Mouse (Mus musculus): ENCODE results near the gene Utp18. TPM values are rescaled to one million over a fixed set of nuclear protein-coding genes. Genes with fewer than 3 reads are reported as not detected.
"Not testable (repeated sequence)": the region's sequence is repeated elsewhere in the genome, so short reads cannot be mapped to it uniquely, and the experiment has no call there.

The Utp18 gene
- total RNA-seq (2021): 10 to 100 TPM; 24.8 to 25.1 TPM

GRCm38 (mm10) chr11:93885572-93886410, at the start of gene Utp18, which contains the start of gene Mbtd1:
Utp18 (minus strand) TSS chr11:93885766.
Mbtd1 (plus strand) TSS chr11:93885852.
- DNase-seq (ENCODE audit: extremely low spot score in 1 of 2, low spot score in 1 of 2): peak; percentile 96 to 98

- no peak for DNase-seq (ENCODE audit: extremely low spot score in 1 of 2, low spot score in 1 of 2)
These were observed 43.5 kb upstream of the Utp18 start for GRCm38 (mm10) chr11:93929106-93929505.

GRCm38 (mm10) chr11:93915019-93915418, 29.5 kb upstream of the Utp18 start:
- not testable (repeated sequence) for DNase-seq (ENCODE audit: extremely low spot score in 1 of 2, low spot score in 1 of 2)

- DNase-seq (ENCODE audit: extremely low spot score in 1 of 2, low spot score in 1 of 2): no peak
These were observed 26.0 kb upstream of the Utp18 start for GRCm38 (mm10) chr11:93911603-93912002.

GRCm38 (mm10) chr11:93908829-93909228, 23.3 kb upstream of the Utp18 start:
- no peak for DNase-seq (ENCODE audit: extremely low spot score in 1 of 2, low spot score in 1 of 2)

GRCm38 (mm10) chr11:93907839-93908238, 22.3 kb upstream of the Utp18 start:
- DNase-seq (ENCODE audit: extremely low spot score in 1 of 2, low spot score in 1 of 2): no peak

GRCm38 (mm10) chr11:93906834-93907233, 21.3 kb upstream of the Utp18 start:
- no peak for DNase-seq (ENCODE audit: extremely low spot score in 1 of 2, low spot score in 1 of 2)

GRCm38 (mm10) chr11:93897732-93898131, 12.2 kb upstream of the Utp18 start:
- DNase-seq (ENCODE audit: extremely low spot score in 1 of 2, low spot score in 1 of 2): no peak

- DNase-seq (ENCODE audit: extremely low spot score in 1 of 2, low spot score in 1 of 2): no peak
These were observed 1.5 kb upstream of the Utp18 start for GRCm38 (mm10) chr11:93887080-93887447.

GRCm38 (mm10) chr11:93886411-93887079, 979 bp upstream of the Utp18 start:
- no peak for DNase-seq (ENCODE audit: extremely low spot score in 1 of 2, low spot score in 1 of 2)

- DNase-seq (ENCODE audit: extremely low spot score in 1 of 2, low spot score in 1 of 2): peak in 1 of 2 experiments; percentile 29
These were observed 530 bp downstream of the Utp18 start for GRCm38 (mm10) chr11:93884901-93885571.

- no peak for DNase-seq (ENCODE audit: extremely low spot score in 1 of 2, low spot score in 1 of 2)
These were observed 1.5 kb downstream of the Utp18 start for GRCm38 (mm10) chr11:93884068-93884467.

GRCm38 (mm10) chr11:93862638-93863037, 22.9 kb downstream of the Utp18 start:
- DNase-seq (ENCODE audit: extremely low spot score in 1 of 2, low spot score in 1 of 2): no peak

- DNase-seq (ENCODE audit: extremely low spot score in 1 of 2, low spot score in 1 of 2): no peak
These were observed 23.4 kb downstream of the Utp18 start for GRCm38 (mm10) chr11:93862045-93862623.

GRCm38 (mm10) chr11:93861193-93861592, 24.4 kb downstream of the Utp18 start:
- DNase-seq (ENCODE audit: extremely low spot score in 1 of 2, low spot score in 1 of 2): no peak

- no peak for DNase-seq (ENCODE audit: extremely low spot score in 1 of 2, low spot score in 1 of 2)
These were observed 24.9 kb downstream of the Utp18 start for GRCm38 (mm10) chr11:93860540-93861172.

GRCm38 (mm10) chr11:93856284-93856955, 29.1 kb downstream of the Utp18 start:
- peak; percentile 75 to 95 for DNase-seq (ENCODE audit: extremely low spot score in 1 of 2, low spot score in 1 of 2)

GRCm38 (mm10) chr11:93852546-93852945, 33.0 kb downstream of the Utp18 start:
- DNase-seq (ENCODE audit: extremely low spot score in 1 of 2, low spot score in 1 of 2): no peak

GRCm38 (mm10) chr11:93847342-93847741, 38.2 kb downstream of the Utp18 start:
- DNase-seq (ENCODE audit: extremely low spot score in 1 of 2, low spot score in 1 of 2): no peak

- no peak for DNase-seq (ENCODE audit: extremely low spot score in 1 of 2, low spot score in 1 of 2)
These were observed 49.8 kb downstream of the Utp18 start for GRCm38 (mm10) chr11:93835800-93836199.

All from layer of hippocampus, postnatal 25 days (tissue).